Mouse (Mus musculus) C2C12 (cell line): Measurements from ENCODE around the gene Zbtb7a.
"Not testable (repeated sequence)": the region's sequence is repeated elsewhere in the genome, so short reads cannot be mapped to it uniquely, and the experiment has no call there.

Source experiments
- CTCF ChIP-seq: IDR thresholded peaks from one replicate; pipeline ENCODE4 v1.5.1; 2011; ENCODE audit not compliant: control insufficient read depth, insufficient read depth, insufficient read length
- USF1 ChIP-seq: IDR thresholded peaks from one replicate; pipeline ENCODE4 v1.6.1; 2011; ENCODE audit warnings: low read depth, mild to moderate bottlenecking, control low read depth, moderate library complexity

DNA sequence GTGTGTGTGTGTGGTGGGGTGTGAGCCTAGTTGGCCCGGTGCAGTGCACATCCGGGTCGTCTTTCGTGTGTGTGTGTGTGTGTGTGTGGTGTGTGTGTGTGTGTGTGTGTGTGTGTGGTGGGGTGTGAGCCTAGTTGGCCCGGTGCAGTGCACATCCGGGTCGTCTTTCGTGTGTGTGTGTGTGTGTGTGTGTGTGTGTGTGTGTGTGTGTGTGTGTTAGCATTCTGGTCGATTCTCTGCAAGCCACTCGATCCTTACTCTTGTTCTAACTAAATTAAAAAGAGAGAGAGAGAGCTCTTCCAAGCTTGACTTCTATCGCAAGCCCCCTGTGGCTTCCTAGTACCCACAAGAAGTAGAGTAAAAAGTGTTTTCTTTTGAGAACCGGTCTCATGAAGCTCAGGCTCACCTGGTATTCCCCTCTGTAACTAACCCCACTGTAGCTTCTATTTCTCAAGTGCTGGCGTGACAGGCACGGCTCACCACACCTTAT, 34.4 kb downstream of the Zbtb7a start:
- TF ChIP-seq USF1, CTCF: not testable (repeated sequence)
